Mouse (Mus musculus): ENCODE measurements at regions not wholly inside any gene's neighbourhood (a gene's known extent, or its start where the extent isn't known, plus 50 kb on each side); places are given as distances from the start of the nearest gene placed in this dataset.

DNA sequence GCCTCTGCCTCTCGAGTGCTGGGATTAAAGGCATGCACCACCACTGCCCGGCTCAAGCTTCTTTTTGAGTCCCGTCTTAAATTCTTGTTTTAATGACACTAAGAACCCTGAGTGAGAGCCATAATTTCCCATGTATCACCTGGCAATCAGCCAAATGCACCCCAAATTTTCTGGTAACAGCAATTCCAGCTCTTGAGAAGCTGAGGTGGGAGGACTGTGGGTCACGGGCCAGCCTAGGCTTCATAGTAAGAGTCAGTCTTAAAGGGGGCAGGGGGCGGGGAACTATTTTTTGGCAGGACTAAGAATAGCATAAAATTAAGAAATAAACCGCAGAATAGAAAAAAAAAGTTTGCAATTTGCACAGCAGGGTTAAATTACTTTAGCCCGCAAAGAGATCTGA, 214.9 kb upstream of the Amigo2 start:
- DNase-seq (ENCODE audit: low read depth in 1 of 2, low spot score in 2 of 2): no peak

DNA sequence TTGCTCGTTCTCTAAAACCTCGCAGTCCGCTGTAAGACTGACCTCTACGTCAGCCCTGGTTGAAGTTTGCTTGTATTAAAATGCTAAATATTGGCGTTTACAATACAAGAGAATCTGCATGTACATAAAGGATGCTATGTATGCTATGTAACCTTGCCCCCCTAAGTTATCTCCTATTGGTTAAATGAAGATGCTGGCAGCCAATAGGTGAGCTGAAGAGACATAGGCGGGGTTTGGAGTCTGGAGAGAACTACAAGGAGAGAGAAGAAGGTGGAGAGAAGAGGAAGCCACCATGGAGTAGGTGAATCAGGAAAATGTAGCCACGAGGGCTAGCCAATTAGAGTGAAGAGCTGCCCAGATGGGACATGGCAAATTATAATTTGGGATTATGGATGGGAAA, 214.0 kb upstream of the Amigo2 start:
- no peak for DNase-seq (ENCODE audit: low read depth in 1 of 2, low spot score in 2 of 2)

- no peak for DNase-seq (ENCODE audit: low read depth in 1 of 2, low spot score in 2 of 2)
These were observed 213.3 kb upstream of the Amigo2 start for GRCm38 (mm10) chr15:97460360-97460719.

- DNase-seq (ENCODE audit: low read depth in 1 of 2, low spot score in 2 of 2): no peak
These were observed 212.7 kb upstream of the Amigo2 start for GRCm38 (mm10) chr15:97459606-97460359.

DNA sequence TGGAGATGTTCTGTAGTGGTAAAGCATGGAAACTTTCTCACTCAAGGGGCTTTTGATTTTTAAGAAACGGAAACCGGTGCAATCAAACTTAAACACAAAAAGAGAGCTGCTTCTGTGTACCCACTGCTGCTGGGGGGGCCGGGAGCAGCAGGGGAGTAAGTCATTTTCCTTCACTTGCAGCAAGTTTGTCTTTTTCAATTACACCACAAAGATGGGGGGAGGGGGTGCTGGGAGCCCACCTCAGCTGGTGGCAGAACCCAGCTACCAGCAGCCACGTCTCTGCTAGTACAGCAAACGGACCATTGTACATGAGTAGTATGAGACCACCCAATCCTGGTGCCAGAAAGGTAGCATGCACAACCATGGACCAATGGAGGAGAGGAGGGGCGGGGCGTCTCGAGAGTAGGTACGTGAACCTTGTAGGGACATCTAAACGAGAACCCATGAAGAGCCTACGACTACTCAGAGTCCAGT, 211.7 kb upstream of the Amigo2 start:
- no peak for DNase-seq (ENCODE audit: low read depth in 1 of 2, low spot score in 2 of 2)

GRCm38 (mm10) chr15:97458139-97458747, 211.2 kb upstream of the Amigo2 start:
- DNase-seq (ENCODE audit: low read depth in 1 of 2, low spot score in 2 of 2): no peak

- no peak for DNase-seq (ENCODE audit: low read depth in 1 of 2, low spot score in 2 of 2)
These were observed 210.4 kb upstream of the Amigo2 start for GRCm38 (mm10) chr15:97457468-97457867.

DNA sequence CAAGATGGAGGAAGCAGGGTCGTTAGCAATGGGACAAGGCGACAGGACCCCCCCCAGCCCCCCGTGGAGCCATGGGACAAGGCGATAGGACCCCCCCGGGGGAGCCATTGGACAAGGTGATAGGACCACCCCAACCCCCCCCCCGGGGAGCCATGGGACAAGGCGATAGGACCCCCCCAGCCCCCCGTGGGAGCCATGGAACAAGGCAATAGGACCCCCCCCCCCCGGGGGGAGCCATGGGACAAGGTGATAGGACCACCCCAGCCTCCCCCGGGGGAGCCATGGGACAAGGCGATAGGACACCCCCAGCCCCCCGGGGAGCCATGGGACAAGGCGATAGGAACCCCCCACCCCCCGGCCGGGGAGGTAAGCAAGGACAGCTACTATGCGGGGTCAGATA, 209.9 kb upstream of the Amigo2 start:
- no peak for DNase-seq (ENCODE audit: low read depth in 1 of 2, low spot score in 2 of 2)

GRCm38 (mm10) chr15:97455672-97456071, 208.6 kb upstream of the Amigo2 start:
- no peak for DNase-seq (ENCODE audit: low read depth in 1 of 2, low spot score in 2 of 2)

GRCm38 (mm10) chr15:97449724-97450123, 202.6 kb upstream of the Amigo2 start:
- DNase-seq (ENCODE audit: low read depth in 1 of 2, low spot score in 2 of 2): no peak

GRCm38 (mm10) chr15:97449001-97449400, 201.9 kb upstream of the Amigo2 start:
- no peak for DNase-seq (ENCODE audit: low read depth in 1 of 2, low spot score in 2 of 2)

DNA sequence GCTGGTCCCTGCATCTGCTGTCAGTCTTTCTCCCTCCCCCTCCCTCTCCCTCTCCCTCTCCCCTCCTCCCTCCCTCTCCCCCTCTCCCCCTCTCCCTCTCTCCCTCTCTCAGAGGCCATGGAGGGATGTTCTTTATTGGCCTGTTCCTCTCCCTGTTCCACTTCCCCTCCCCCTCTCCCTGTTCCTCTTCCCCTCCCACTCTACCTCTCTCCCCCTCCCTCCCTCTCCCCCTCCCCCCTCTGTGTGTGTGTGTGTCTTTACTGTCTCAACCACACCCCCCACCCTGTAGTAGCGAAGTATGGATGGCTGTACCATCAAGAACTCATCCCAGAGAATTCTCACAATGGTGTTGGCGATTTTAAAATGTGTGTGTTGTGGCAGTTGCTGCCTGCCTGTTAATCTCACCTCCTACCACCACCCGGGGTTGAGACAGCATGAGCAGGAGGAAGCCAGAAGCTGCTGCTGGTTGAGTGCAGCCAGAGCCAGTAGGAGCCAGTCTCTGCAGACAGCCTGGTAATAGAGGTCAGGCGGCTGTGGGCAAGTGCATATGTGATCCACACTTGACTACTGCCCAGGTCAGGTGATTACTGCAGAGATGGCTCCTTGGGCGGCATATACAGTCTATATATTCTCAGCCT, 201.3 kb upstream of the Amigo2 start:
- DNase-seq (ENCODE audit: low read depth in 1 of 2, low spot score in 2 of 2): no peak

DNA sequence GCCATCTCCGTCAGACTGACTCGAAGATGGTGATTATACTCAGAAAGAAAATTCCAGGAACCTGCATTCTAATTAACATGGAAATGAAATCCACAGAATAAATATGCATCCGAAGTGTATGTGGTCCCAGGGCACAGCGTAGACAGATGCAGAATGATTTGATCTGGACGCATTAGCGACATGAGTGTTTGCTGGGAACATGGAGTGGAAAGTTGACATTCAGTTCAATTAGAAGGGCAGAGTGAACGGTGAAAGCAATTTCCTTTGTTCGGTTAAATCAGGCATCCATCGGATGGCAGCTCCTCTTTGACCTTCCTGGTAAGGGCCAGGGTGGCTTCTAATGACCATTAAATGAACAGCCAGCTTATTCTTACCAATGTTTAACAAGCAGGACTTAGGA, 199.1 kb upstream of the Amigo2 start:
- no peak for DNase-seq (ENCODE audit: low read depth in 1 of 2, low spot score in 2 of 2)

DNA sequence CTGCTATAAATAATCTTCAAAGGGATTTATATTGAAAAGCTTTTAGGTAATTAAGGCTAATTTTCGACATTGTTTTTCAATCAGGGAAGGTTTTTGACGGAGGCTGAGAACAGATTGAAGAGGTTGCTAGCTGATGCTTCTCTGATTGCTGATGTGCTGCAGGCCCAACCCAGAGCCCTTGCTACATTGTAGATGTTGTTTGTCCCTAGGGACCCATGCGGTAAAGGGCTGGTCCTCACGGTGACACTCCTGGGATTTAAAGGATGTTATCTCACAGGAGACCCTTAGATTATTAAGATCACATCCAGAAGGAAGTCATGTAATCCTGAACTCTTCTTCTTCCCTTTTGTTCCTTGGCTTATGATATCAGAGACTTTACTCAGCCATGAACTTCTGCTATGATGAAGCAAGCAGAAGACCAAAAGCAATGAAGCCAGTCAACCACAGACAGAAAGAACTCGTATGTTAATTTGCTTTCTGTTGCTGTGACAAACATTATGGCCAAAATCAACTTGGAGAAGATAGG, 191.2 kb upstream of the Amigo2 start:
- no peak for DNase-seq (ENCODE audit: low read depth in 1 of 2, low spot score in 2 of 2)

Measured in monocyte, adult 2 months (primary cell).